Mouse (Mus musculus) embryo, embryonic 11 days (tissue): ENCODE data around the gene Gm20683.

ENCODE experiments used
- DNase-seq: peaks from one replicate; pipeline ENCODE4 v3.0.0-alpha.2; 2015

The Gm20683 gene

GRCm38 (mm10) chr17:25839455-25840235 lies 1.9 kb downstream of the Gm20683 start:
- no peak for DNase-seq

GRCm38 (mm10) chr17:25838904-25839303 lies 2.7 kb downstream of the Gm20683 start:
- no peak for DNase-seq

- DNase-seq = peak; percentile 38
These were observed 4.0 kb downstream of the Gm20683 start for GRCm38 (mm10) chr17:25837533-25837932.

- DNase-seq = peak; percentile 80
These were observed 4.5 kb downstream of the Gm20683 start, which contains the start of gene Rhbdl1 for GRCm38 (mm10) chr17:25837076-25837410. Gene Rhbdl1 (minus strand): TSS chr17:25837295.

GRCm38 (mm10) chr17:25836397-25837075 lies 5.0 kb downstream of the Gm20683 start:
- no peak for DNase-seq

- no peak for DNase-seq
These were observed 5.7 kb downstream of the Gm20683 start for GRCm38 (mm10) chr17:25835816-25836215.

- DNase-seq = no peak
These were observed 6.3 kb downstream of the Gm20683 start for GRCm38 (mm10) chr17:25835301-25835700.

- no peak for DNase-seq
These were observed 6.9 kb downstream of the Gm20683 start for GRCm38 (mm10) chr17:25834595-25835222.

- DNase-seq = no peak
These were observed 7.5 kb downstream of the Gm20683 start for GRCm38 (mm10) chr17:25833961-25834594.

- DNase-seq = peak; percentile 96
These were observed 8.3 kb downstream of the Gm20683 start, which contains the start of gene Stub1 for GRCm38 (mm10) chr17:25833291-25833663. Gene Stub1 (minus strand): TSS chr17:25833404.

- peak; percentile 100 for DNase-seq
These were observed 8.9 kb downstream of the Gm20683 start for GRCm38 (mm10) chr17:25832436-25833290.

GRCm38 (mm10) chr17:25831451-25832281 lies 9.9 kb downstream of the Gm20683 start:
- no peak for DNase-seq

- no peak for DNase-seq
These were observed 10.6 kb downstream of the Gm20683 start for GRCm38 (mm10) chr17:25830806-25831431.

- DNase-seq = no peak
These were observed 11.3 kb downstream of the Gm20683 start for GRCm38 (mm10) chr17:25830200-25830753.

- peak; percentile 6 for DNase-seq
These were observed 12.0 kb downstream of the Gm20683 start for GRCm38 (mm10) chr17:25829558-25830017.

- peak; percentile 91 for DNase-seq
These were observed 12.6 kb downstream of the Gm20683 start, which contains the start of gene Jmjd8 for GRCm38 (mm10) chr17:25828712-25829557. Gene Jmjd8 (plus strand): TSS chr17:25828867.

GRCm38 (mm10) chr17:25828223-25828594 lies 13.4 kb downstream of the Gm20683 start:
- DNase-seq = no peak

GRCm38 (mm10) chr17:25827546-25828222 lies 13.9 kb downstream of the Gm20683 start:
- DNase-seq = no peak

- no peak for DNase-seq
These were observed 14.6 kb downstream of the Gm20683 start for GRCm38 (mm10) chr17:25827011-25827410.
